Mouse (Mus musculus) left cerebral cortex, postnatal 36 days (tissue): ENCODE measurements at regions not wholly inside any gene's neighbourhood (a gene's known extent, or its start where the extent isn't known, plus 50 kb on each side); places are given as distances from the start of the nearest gene placed in this dataset.
A peak's percentile ranks its signal among the peaks of the same experiment; 100 is the strongest.

Experiments used
- DNase-seq, 2 experiments: peaks; one replicate each; pipeline ENCODE4 v3.0.0; 2021 to 2022; ENCODE audit warnings: low spot score in 2 of 2, mixed read lengths in 1 of 2
- intact Hi-C: fragments of 180-260 bp; cut with DNase I; formaldehyde crosslinking; loops from one replicate; pipeline ENCODE4 v1.15.1; 2025

GRCm38 (mm10) chr3:156382919-156383318 is 178.7 kb upstream of the Negr1 start:
- intact Hi-C loops: no loop called here
- no peak for DNase-seq

- intact Hi-C loops: no loop called here
- DNase-seq: no peak
Observed at GRCm38 (mm10) chr3:156406136-156406535, 155.5 kb upstream of the Negr1 start.

GRCm38 (mm10) chr3:156407112-156407511 is 154.5 kb upstream of the Negr1 start:
- no peak for DNase-seq
- intact Hi-C loops: no loop called here

GRCm38 (mm10) chr3:156410126-156410525 is 151.5 kb upstream of the Negr1 start:
- DNase-seq: no peak
- intact Hi-C loops: no loop called here

GRCm38 (mm10) chr3:156412757-156413156 is 148.8 kb upstream of the Negr1 start:
- no peak for DNase-seq
- intact Hi-C loops: no loop called here

- no peak for DNase-seq
- intact Hi-C loops: no loop called here
Observed at GRCm38 (mm10) chr3:156414431-156415427, 146.9 kb upstream of the Negr1 start.

- no peak for DNase-seq
- intact Hi-C loops: no loop called here
Observed at GRCm38 (mm10) chr3:156418124-156418523, 143.5 kb upstream of the Negr1 start.

GRCm38 (mm10) chr3:156423100-156423499 is 138.5 kb upstream of the Negr1 start:
- no peak for DNase-seq
- intact Hi-C loops: no loop called here

- no peak for DNase-seq
- intact Hi-C loops: no loop called here
Observed at GRCm38 (mm10) chr3:156455042-156455441, 106.6 kb upstream of the Negr1 start.

GRCm38 (mm10) chr3:156463299-156463698 is 98.3 kb upstream of the Negr1 start:
- DNase-seq: no peak
- intact Hi-C loops: no loop called here

GRCm38 (mm10) chr3:156465601-156466000 is 96.0 kb upstream of the Negr1 start:
- intact Hi-C loops: no loop called here
- DNase-seq: peak in 1 of 2 experiments; percentile 7

- DNase-seq: no peak
- intact Hi-C loops: no loop called here
Observed at GRCm38 (mm10) chr3:156472665-156473064, 88.9 kb upstream of the Negr1 start.
